Mouse (Mus musculus): Measurements from ENCODE around the gene Asb8. TPM values are rescaled to one million over a fixed set of nuclear protein-coding genes. Genes with fewer than 3 reads are reported as not detected.

Asb8 gene
- polyA plus RNA-seq, 1 experiment from 2014 or later = 42.3 TPM

- H3K4me3 ChIP-seq (ENCODE audit: low read depth, low read length) = no peak overlapping the region
- ATAC-seq (no peak), DNase-seq (ENCODE audit: low spot score) (peak; percentile 65)
- peak; percentile 68 for TF ChIP-seq CTCF (IDR thresholded peaks at IDR 0.05)
- TF ChIP-seq EP300 (IDR thresholded peaks at IDR 0.05) = no peak
- no peaks in the 10 kb centered on the region for H3K9me3 ChIP-seq (ENCODE audit: low read length)
- no peak overlapping the region for H3K9ac ChIP-seq (replicated peaks; ENCODE audit: low read depth)
- H3K36me3 ChIP-seq (ENCODE audit: insufficient read depth, low read length) = peaks cover 5% of the 10 kb centered on the region; the same call in 1 of the 2 replicates
- H3K27me3 ChIP-seq (replicated peaks; ENCODE audit: insufficient read depth, low read length) = no peaks in the 10 kb centered on the region
- H3K4me2 ChIP-seq (replicated peaks; ENCODE audit: low read depth, low read length) = no peak overlapping the region
- H3K4me1 ChIP-seq (ENCODE audit: insufficient read depth, low read depth, low read length) = peaks cover 8% of the 10 kb centered on the region; the same call in 1 of the 2 replicates
- H3K27ac ChIP-seq (ENCODE audit: low read length) = no peak overlapping the region
- WGBS = 69% methylated on average over 9 of the region's 9 CpGs
Observed at GRCm38 (mm10) chr15:98089421-98090183, 75.8 kb downstream of the Asb8 start.

- Histone ChIP-seq H3K4me3 (ENCODE audit: low read depth, low read length) (no peak overlapping the region), H3K4me2 (replicated peaks; ENCODE audit: low read depth, low read length) (no peak overlapping the region), H3K9ac (replicated peaks; ENCODE audit: low read depth) (no peak overlapping the region), H3K9me3 (ENCODE audit: low read length) (no peaks in the 10 kb centered on the region), H3K27me3 (replicated peaks; ENCODE audit: insufficient read depth, low read length) (no peaks in the 10 kb centered on the region), H3K36me3 (ENCODE audit: insufficient read depth, low read length) (peaks cover 6% of the 10 kb centered on the region; the same call in 1 of the 2 replicates), H3K4me1 (ENCODE audit: insufficient read depth, low read depth, low read length) (peaks cover 8% of the 10 kb centered on the region; the same call in 1 of the 2 replicates), H3K27ac (ENCODE audit: low read length) (no peak overlapping the region)
- no peak for DNase-seq (ENCODE audit: low spot score)
- TF ChIP-seq EP300 (IDR thresholded peaks at IDR 0.05) (no peak), CTCF (IDR thresholded peaks at IDR 0.05) (no peak)
- no peak for ATAC-seq
- 97% methylated on average over 1 of the region's 1 CpGs for WGBS
Observed at GRCm38 (mm10) chr15:98088889-98089288, 76.5 kb downstream of the Asb8 start.

Other genes with a start within 250 kb of the Asb8 start
- 30.3 and 36.7 TPM in 2 replicates for gene Tmem106c, start 201.4 kb downstream of the Asb8 start, polyA plus RNA-seq (2015; fragmentation: Nextera tagmentation; extraction: Ambion mirVana)
- 0.18 TPM in 1 of 2 replicates, not detected in the other for gene Col2a1, start 160.9 kb downstream of the Asb8 start, polyA plus RNA-seq (2015; fragmentation: Nextera tagmentation; extraction: Ambion mirVana)
- 12.8 and 15.5 TPM in 2 replicates for gene Pfkm, start 73.0 kb downstream of the Asb8 start, polyA plus RNA-seq (2015; fragmentation: Nextera tagmentation; extraction: Ambion mirVana)
- gene Senp1, start 71.9 kb downstream of the Asb8 start, polyA plus RNA-seq (2015; fragmentation: Nextera tagmentation; extraction: Ambion mirVana) = 9.2 and 10.2 TPM in 2 replicates
- 0.04 and 0.07 TPM in 2 replicates for gene Ccdc184, start 1.5 kb upstream of the Asb8 start, polyA plus RNA-seq (2015; fragmentation: Nextera tagmentation; extraction: Ambion mirVana)
- not detected in 2 replicates for gene Olfr288, start 29.9 kb upstream of the Asb8 start, polyA plus RNA-seq (2015; fragmentation: Nextera tagmentation; extraction: Ambion mirVana)
- gene Gm44579, start 55.4 kb upstream of the Asb8 start, polyA plus RNA-seq (2015; fragmentation: Nextera tagmentation; extraction: Ambion mirVana) = not detected in 2 replicates
- gene Olfr287, start 55.4 kb upstream of the Asb8 start, polyA plus RNA-seq (2015; fragmentation: Nextera tagmentation; extraction: Ambion mirVana) = not detected in 2 replicates
- not detected in 2 replicates for gene Olfr286, start 68.8 kb upstream of the Asb8 start, polyA plus RNA-seq (2015; fragmentation: Nextera tagmentation; extraction: Ambion mirVana)
- not detected in 2 replicates for gene H1fnt, start 91.7 kb upstream of the Asb8 start, polyA plus RNA-seq (2015; fragmentation: Nextera tagmentation; extraction: Ambion mirVana)
- gene Zfp641, start 130.5 kb upstream of the Asb8 start, polyA plus RNA-seq (2015; fragmentation: Nextera tagmentation; extraction: Ambion mirVana) = 0.93 and 1.3 TPM in 2 replicates
- not detected in 2 replicates for gene Olfr285, start 151.7 kb upstream of the Asb8 start, polyA plus RNA-seq (2015; fragmentation: Nextera tagmentation; extraction: Ambion mirVana)
- gene Olfr284, start 175.4 kb upstream of the Asb8 start, polyA plus RNA-seq (2015; fragmentation: Nextera tagmentation; extraction: Ambion mirVana) = not detected in 2 replicates
- gene Olfr283, start 215.3 kb upstream of the Asb8 start, polyA plus RNA-seq (2015; fragmentation: Nextera tagmentation; extraction: Ambion mirVana) = not detected in 2 replicates